Mouse (Mus musculus): ENCODE data around the gene Mfn2. TPM values are rescaled to one million over a fixed set of nuclear protein-coding genes. Genes with fewer than 3 reads are reported as not detected.

Mfn2 gene
- polyA plus RNA-seq, 1 experiment from 2014 or later, result 107 TPM

DNA sequence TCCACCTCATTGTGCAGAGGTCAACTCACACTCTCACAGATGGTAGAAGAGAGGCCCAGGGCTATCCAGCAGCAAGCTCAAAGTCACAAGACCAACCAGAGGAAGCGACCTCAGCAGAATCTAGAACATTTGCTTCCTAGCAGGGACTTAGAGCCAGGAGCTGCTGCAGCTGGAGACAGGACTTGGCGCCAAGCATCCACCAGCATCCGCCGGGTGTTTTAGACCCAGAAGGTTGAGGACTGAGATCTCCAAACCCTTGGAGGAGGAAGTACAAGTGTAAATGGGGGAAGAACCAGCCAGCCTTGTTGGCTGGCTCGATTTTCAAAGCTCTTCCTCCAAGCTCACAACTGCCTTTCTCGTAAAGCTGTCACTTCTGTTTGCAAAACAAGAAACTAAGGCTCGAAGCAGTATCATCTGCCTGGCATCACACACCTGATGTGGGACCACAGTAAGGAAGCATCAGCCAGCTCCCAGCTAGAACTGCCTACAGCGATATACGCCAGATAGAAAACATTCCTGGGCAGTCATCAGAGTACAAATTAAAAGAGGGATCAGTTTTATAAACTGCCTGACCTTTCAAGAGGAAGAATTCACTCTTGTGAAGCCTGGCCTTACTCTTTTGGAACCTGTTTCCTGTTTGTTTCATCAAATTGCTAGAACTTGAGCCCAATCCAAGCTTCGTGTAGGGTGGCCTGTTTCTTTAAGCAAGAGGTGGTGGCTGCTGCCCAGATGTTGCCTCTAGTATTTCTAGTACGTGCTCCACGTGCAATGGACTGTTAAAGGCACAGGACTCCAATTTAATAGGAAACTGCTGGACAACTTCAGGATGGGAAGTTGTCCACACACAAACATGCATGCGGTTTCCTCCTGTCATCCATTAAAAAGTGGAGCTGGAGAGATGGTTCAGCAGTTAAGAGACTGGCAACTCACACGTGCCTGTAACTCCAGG, 33.9 kb upstream of the Mfn2 start:
- Histone ChIP-seq H3K9me3 (ENCODE audit: control insufficient read depth, low read length) (no peaks in the 10 kb centered on the region), H3K27ac (replicated peaks in 1 of 2; ENCODE audit: control insufficient read depth in 1 of 2, insufficient read depth in 1 of 2, low read depth in 2 of 2, low read length in 2 of 2) (peak overlapping the region; percentile 54 to 87), H3K36me3 (ENCODE audit: control insufficient read depth, insufficient read depth, low read length) (0 out of 2 replicates have a peak, but pooled peaks cover 6% of the 10 kb centered on the region), H3K4me3 (ENCODE audit: control insufficient read depth in 1 of 2, insufficient read depth in 1 of 2, low read depth in 1 of 2, low read length in 2 of 2) (no peak overlapping the region), H3K9ac (ENCODE audit: low read length) (no peak overlapping the region), H3K27me3 (ENCODE audit: control insufficient read depth, insufficient read depth, low read length) (no peaks in the 10 kb centered on the region), H3K4me1 (ENCODE audit: control insufficient read depth in 2 of 2, insufficient read depth in 2 of 2, low read length in 2 of 2) (peaks cover 46 to 65% of the 10 kb centered on the region in 2 experiments), H3K4me2 (ENCODE audit: low read length) (peak overlapping the region; percentile 11; the same call in 1 of the 2 replicates)
- WGBS, result 56% methylated on average over 14 of the region's 14 CpGs
- ATAC-seq (ENCODE audit: insufficient number of reproducible peaks, insufficient read depth, low FRiP score, low read depth), result no peak

- no peak overlapping the region for H3K4me3 ChIP-seq (ENCODE audit: control insufficient read depth in 1 of 2, insufficient read depth in 1 of 2, low read depth in 1 of 2, low read length in 2 of 2)
- ATAC-seq (ENCODE audit: insufficient number of reproducible peaks, insufficient read depth, low FRiP score, low read depth), result no peak
- 48% methylated on average over 5 of the region's 5 CpGs for WGBS
- no peaks in the 10 kb centered on the region for H3K27me3 ChIP-seq (ENCODE audit: control insufficient read depth, insufficient read depth, low read length)
- no peak overlapping the region for H3K27ac ChIP-seq (replicated peaks in 1 of 2; ENCODE audit: control insufficient read depth in 1 of 2, insufficient read depth in 1 of 2, low read depth in 2 of 2, low read length in 2 of 2)
- 0 out of 2 replicates have a peak, but pooled peaks cover 5% of the 10 kb centered on the region for H3K36me3 ChIP-seq (ENCODE audit: control insufficient read depth, insufficient read depth, low read length)
- no peaks in the 10 kb centered on the region for H3K9me3 ChIP-seq (ENCODE audit: control insufficient read depth, low read length)
- no peak overlapping the region for H3K4me2 ChIP-seq (ENCODE audit: low read length)
- no peak overlapping the region for H3K9ac ChIP-seq (ENCODE audit: low read length)
- H3K4me1 ChIP-seq (ENCODE audit: control insufficient read depth in 2 of 2, insufficient read depth in 2 of 2, low read length in 2 of 2), result peaks cover 44 to 66% of the 10 kb centered on the region in 2 experiments
Measured at GRCm38 (mm10) chr4:147937486-147937885, 33.0 kb upstream of the Mfn2 start.

DNA sequence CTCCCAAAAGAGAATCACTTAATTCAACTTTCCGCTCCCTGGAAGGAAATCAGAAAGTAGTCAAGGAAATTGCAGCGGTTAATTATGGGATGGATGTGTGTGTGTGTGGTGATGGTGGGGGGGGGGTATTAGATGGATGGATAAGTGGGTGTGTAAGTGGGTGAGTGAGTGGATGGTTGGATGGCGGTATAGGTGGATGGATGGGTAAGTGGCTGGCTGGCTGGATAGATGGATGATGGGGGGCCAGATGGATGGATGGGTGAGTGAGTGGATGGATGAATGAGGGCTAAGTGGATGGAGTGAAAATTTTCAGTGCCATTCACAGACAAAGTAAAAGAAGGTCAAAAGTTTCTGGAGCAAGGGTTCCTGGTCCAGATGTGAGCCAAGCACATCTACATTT, 32.5 kb upstream of the Mfn2 start:
- WGBS, result 43% methylated on average over 3 of the region's 3 CpGs
- Histone ChIP-seq H3K4me1 (ENCODE audit: control insufficient read depth in 2 of 2, insufficient read depth in 2 of 2, low read length in 2 of 2) (peaks cover 43 to 61% of the 10 kb centered on the region in 2 experiments), H3K27ac (replicated peaks in 1 of 2; ENCODE audit: control insufficient read depth in 1 of 2, insufficient read depth in 1 of 2, low read depth in 2 of 2, low read length in 2 of 2) (peak overlapping the region in 1 of 2 experiments; percentile 85; a peak in 1 of 4 replicates), H3K36me3 (ENCODE audit: control insufficient read depth, insufficient read depth, low read length) (peaks cover 6% of the 10 kb centered on the region; the same call in 1 of the 2 replicates), H3K27me3 (ENCODE audit: control insufficient read depth, insufficient read depth, low read length) (no peaks in the 10 kb centered on the region), H3K4me3 (ENCODE audit: control insufficient read depth in 1 of 2, insufficient read depth in 1 of 2, low read depth in 1 of 2, low read length in 2 of 2) (peak overlapping the region; percentile 70 to 86), H3K4me2 (ENCODE audit: low read length) (peak overlapping the region; percentile 76), H3K9me3 (ENCODE audit: control insufficient read depth, low read length) (no peaks in the 10 kb centered on the region), H3K9ac (ENCODE audit: low read length) (peak overlapping the region; percentile 81)
- ATAC-seq (ENCODE audit: insufficient number of reproducible peaks, insufficient read depth, low FRiP score, low read depth), result no peak

DNA sequence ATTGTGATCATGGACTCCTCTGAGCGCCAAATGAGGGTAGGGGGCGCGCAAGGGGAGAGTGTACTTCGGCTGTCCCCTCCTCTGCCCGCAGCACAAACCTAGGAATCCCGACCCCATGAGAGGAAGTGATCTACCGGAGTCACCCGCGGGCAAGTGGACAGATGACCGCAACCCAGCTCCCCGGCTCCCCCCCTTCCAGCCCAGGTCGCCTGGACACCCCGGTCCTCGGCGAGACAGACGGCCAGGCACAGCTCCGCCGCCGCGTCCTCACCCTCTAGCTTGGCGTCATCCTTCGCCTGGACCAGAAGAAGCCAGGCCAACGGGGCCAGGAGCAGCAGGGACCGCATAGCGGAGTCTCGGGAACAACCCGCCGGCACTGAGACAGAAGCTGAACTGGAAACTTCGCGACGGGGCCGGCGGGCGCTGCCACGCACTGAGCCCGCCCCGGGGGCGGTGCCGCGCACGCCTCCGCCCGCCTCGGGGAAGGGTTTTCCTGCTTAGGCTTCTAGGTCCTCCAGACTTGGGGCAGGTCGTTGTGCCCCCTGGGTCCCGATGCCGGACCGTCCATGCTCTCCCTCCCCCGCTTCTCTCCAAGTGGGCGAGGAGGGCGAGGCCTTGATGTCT, 31.9 kb upstream of the Mfn2 start, which contains the start of gene Plod1:
Plod1 (minus strand) TSS at position 437 of the 624 bp plus-strand sequence.
- under 1% methylated on average over 50 of the region's 51 CpGs for WGBS
- Histone ChIP-seq H3K36me3 (ENCODE audit: control insufficient read depth, insufficient read depth, low read length) (peaks cover 9% of the 10 kb centered on the region), H3K4me1 (ENCODE audit: control insufficient read depth in 2 of 2, insufficient read depth in 2 of 2, low read length in 2 of 2) (peaks cover 37 to 55% of the 10 kb centered on the region in 2 experiments), H3K4me2 (ENCODE audit: low read length) (peak within 1 kb of the TSS; percentile 76), H3K9me3 (ENCODE audit: control insufficient read depth, low read length) (no peaks in the 10 kb centered on the region), H3K4me3 (ENCODE audit: control insufficient read depth in 1 of 2, insufficient read depth in 1 of 2, low read depth in 1 of 2, low read length in 2 of 2) (peak within 1 kb of the TSS; percentile 70 to 86), H3K27ac (replicated peaks in 1 of 2; ENCODE audit: control insufficient read depth in 1 of 2, insufficient read depth in 1 of 2, low read depth in 2 of 2, low read length in 2 of 2) (peak within 1 kb of the TSS; percentile 75 to 85), H3K27me3 (ENCODE audit: control insufficient read depth, insufficient read depth, low read length) (no peaks in the 10 kb centered on the region), H3K9ac (ENCODE audit: low read length) (peak within 1 kb of the TSS; percentile 81)
- ATAC-seq (ENCODE audit: insufficient number of reproducible peaks, insufficient read depth, low FRiP score, low read depth), result peak; percentile 72

- 15% methylated on average over 9 of the region's 9 CpGs for WGBS
- H3K27ac ChIP-seq (replicated peaks in 1 of 2; ENCODE audit: control insufficient read depth in 1 of 2, insufficient read depth in 1 of 2, low read depth in 2 of 2, low read length in 2 of 2), result peak overlapping the region in 1 of 2 experiments; percentile 85; a peak in 2 of 4 replicates
- peaks cover 14% of the 10 kb centered on the region for H3K36me3 ChIP-seq (ENCODE audit: control insufficient read depth, insufficient read depth, low read length)
- H3K4me1 ChIP-seq (ENCODE audit: control insufficient read depth in 2 of 2, insufficient read depth in 2 of 2, low read length in 2 of 2), result peaks cover 37 to 55% of the 10 kb centered on the region in 2 experiments
- no peak for ATAC-seq (ENCODE audit: insufficient number of reproducible peaks, insufficient read depth, low FRiP score, low read depth)
- peak overlapping the region; percentile 70 to 86 for H3K4me3 ChIP-seq (ENCODE audit: control insufficient read depth in 1 of 2, insufficient read depth in 1 of 2, low read depth in 1 of 2, low read length in 2 of 2)
- peak overlapping the region; percentile 81 for H3K9ac ChIP-seq (ENCODE audit: low read length)
- no peaks in the 10 kb centered on the region for H3K27me3 ChIP-seq (ENCODE audit: control insufficient read depth, insufficient read depth, low read length)
- no peaks in the 10 kb centered on the region for H3K9me3 ChIP-seq (ENCODE audit: control insufficient read depth, low read length)
- peak overlapping the region; percentile 76 for H3K4me2 ChIP-seq (ENCODE audit: low read length)
Measured at GRCm38 (mm10) chr4:147935904-147936303, 31.4 kb upstream of the Mfn2 start.

DNA sequence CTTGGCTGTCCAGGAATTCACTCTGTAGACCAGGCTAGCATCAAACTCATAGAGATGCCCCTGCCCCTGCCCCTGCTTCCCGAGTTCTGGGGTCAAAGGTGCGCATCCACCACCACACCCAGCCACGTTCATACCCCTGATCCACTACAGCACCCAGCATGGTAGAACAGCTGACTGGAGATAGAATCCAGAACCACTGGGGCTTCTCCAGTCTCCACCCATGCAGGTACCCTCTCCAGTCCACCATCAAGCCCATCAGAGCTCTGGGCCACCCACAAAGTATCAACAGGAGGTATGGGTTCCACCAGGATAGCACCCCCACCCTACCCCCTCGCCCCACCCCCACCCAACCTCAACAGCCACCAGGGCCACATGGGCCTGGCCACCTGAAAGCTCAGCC, 30.1 kb upstream of the Mfn2 start:
- Histone ChIP-seq H3K36me3 (ENCODE audit: control insufficient read depth, insufficient read depth, low read length) (peaks cover 27% of the 10 kb centered on the region), H3K9ac (ENCODE audit: low read length) (peak overlapping the region; percentile 25; the same call in 1 of the 2 replicates), H3K27ac (replicated peaks in 1 of 2; ENCODE audit: control insufficient read depth in 1 of 2, insufficient read depth in 1 of 2, low read depth in 2 of 2, low read length in 2 of 2) (no peak overlapping the region), H3K4me1 (ENCODE audit: control insufficient read depth in 2 of 2, insufficient read depth in 2 of 2, low read length in 2 of 2) (peaks cover 32 to 47% of the 10 kb centered on the region in 2 experiments), H3K4me2 (ENCODE audit: low read length) (peak overlapping the region; percentile 13; the same call in 1 of the 2 replicates), H3K9me3 (ENCODE audit: control insufficient read depth, low read length) (no peaks in the 10 kb centered on the region), H3K4me3 (ENCODE audit: control insufficient read depth in 1 of 2, insufficient read depth in 1 of 2, low read depth in 1 of 2, low read length in 2 of 2) (no peak overlapping the region), H3K27me3 (ENCODE audit: control insufficient read depth, insufficient read depth, low read length) (no peaks in the 10 kb centered on the region)
- no peak for ATAC-seq (ENCODE audit: insufficient number of reproducible peaks, insufficient read depth, low FRiP score, low read depth)
- 88% methylated on average over 4 of the region's 4 CpGs for WGBS

DNA sequence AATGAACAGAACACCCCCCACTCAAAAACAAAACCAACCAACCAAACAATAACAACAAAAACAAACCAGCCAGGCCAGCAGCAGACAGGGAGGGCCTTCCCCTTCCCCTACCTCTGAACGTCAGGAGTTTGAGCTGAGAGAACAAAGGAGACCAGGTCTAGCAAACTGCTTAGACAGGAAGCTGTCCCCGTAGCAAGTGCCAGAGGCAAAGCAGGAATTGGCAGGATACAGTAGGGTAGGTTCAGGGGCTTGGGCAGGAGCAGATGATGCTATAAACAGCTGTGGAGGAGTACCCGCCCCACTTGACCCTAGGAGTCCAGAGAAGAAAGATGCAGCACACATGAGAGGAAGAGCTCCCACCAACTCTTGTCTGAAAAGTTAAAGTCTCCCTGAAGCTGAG, 29.6 kb upstream of the Mfn2 start:
- Histone ChIP-seq H3K4me3 (ENCODE audit: control insufficient read depth in 1 of 2, insufficient read depth in 1 of 2, low read depth in 1 of 2, low read length in 2 of 2) (no peak overlapping the region), H3K4me1 (ENCODE audit: control insufficient read depth in 2 of 2, insufficient read depth in 2 of 2, low read length in 2 of 2) (peaks cover 32 to 45% of the 10 kb centered on the region in 2 experiments), H3K27me3 (ENCODE audit: control insufficient read depth, insufficient read depth, low read length) (no peaks in the 10 kb centered on the region), H3K36me3 (ENCODE audit: control insufficient read depth, insufficient read depth, low read length) (peaks cover 31% of the 10 kb centered on the region), H3K4me2 (ENCODE audit: low read length) (peak overlapping the region; percentile 13; the same call in 1 of the 2 replicates), H3K27ac (replicated peaks in 1 of 2; ENCODE audit: control insufficient read depth in 1 of 2, insufficient read depth in 1 of 2, low read depth in 2 of 2, low read length in 2 of 2) (peak overlapping the region in 1 of 2 experiments; percentile 28; a peak in 1 of 4 replicates), H3K9me3 (ENCODE audit: control insufficient read depth, low read length) (no peaks in the 10 kb centered on the region), H3K9ac (ENCODE audit: low read length) (peak overlapping the region; percentile 25)
- 54% methylated on average over 3 of the region's 3 CpGs for WGBS
- no peak for ATAC-seq (ENCODE audit: insufficient number of reproducible peaks, insufficient read depth, low FRiP score, low read depth)

Data from heart, embryonic 14.5 days (tissue).